Mouse (Mus musculus) embryonic fibroblast, embryonic 13.5 days (primary cell): ENCODE data around the gene Opn5.

Experiments
- CTCF ChIP-seq: IDR thresholded peaks from 2 replicates; pipeline ENCODE4 v1.5.1; 2011; ENCODE audit warnings: mild to moderate bottlenecking, control low read depth, low read length, moderate library complexity, borderline replicate concordance; ENCODE audit not compliant: insufficient read depth
- POLR2A ChIP-seq: IDR thresholded peaks from 2 replicates; pipeline ENCODE4 v1.6.1; 2011; ENCODE audit warnings: low read depth, mild to moderate bottlenecking, control low read depth, low read length, moderate library complexity

DNA sequence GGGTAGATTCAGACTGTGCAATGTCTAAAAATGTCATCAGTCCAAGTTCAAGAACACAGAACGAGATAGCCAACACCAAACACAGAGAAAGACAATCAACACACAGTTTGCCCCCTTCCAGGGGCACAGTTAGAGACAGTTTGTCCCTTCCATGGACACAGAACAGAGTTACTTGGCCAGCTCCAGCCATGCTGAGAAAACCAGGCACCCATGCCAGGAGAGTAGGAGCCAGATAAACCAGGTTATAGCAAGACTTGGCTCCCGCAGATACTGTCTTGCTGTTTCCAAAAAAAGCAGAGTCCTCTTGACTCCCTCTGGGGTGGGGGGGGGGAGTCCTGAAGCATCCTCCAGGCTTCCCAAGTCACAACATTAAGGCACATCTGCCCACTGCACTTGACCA is 19.0 kb upstream of the Opn5 start:
- no peak for TF ChIP-seq CTCF
- TF ChIP-seq POLR2A = no peak
